Mouse (Mus musculus) thymus, postnatal 0 days (tissue): ENCODE measurements around the gene Fmo6. TPM values are rescaled to one million over a fixed set of nuclear protein-coding genes. Genes with fewer than 3 reads are reported as not detected.

ENCODE experiments used
- DNase-seq: peaks from one replicate; pipeline ENCODE4 v3.0.0-alpha.2; 2015; ENCODE audit warnings: low spot score
- polyA plus RNA-seq: library from polyadenylated mRNA; unstranded; fragments of >200 nt; fragmentation: Nextera tagmentation; extraction: Ambion mirVana; gene quantifications from 2 replicates; pipeline ENCODE4 v1.2.1, GENCODE M21; 2015

Gene Fmo6
- polyA plus RNA-seq, 1 experiment from 2014 or later: not detected

- DNase-seq: no peak
Observed at GRCm38 (mm10) chr1:162914932-162915556, 22.3 kb downstream of the Fmo6 start.

DNA sequence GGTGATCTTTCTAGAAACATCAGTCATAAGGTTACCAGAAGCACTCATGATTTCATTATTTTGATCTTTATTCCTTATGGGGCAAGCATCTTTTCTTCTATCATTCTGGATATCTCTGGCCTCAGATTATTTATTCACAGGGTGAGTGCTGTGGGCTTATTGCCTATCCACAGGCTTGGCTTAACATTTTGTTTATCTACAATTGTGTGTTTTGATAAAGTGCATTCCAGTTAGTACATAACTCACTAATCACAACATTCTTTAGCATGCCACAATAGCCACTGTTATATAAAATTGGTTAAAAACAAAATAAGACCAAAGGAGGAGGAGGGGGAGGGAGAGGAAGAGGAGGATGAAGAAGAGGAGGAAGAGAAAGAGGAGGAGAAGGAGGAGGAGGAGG is 25.2 kb downstream of the Fmo6 start:
- DNase-seq: no peak

DNA sequence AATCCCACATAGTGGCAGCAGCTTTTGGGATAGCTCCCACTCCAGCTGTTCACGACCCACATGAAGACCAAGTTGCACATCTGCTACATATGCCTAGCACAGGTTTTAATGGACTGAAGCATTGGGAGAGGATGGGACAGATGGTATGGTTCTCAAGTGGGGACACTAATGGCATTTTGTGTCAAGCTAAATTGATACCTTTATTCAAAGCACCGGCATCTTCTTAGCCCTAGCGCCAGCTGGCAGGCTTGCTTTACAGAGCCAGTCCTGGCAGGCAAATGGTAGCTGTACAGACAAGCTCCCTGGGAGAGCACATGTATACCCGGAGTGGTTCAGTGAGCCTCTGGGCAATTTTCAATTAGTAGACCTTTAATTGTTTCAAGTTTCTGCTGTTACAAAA is 35.4 kb downstream of the Fmo6 start:
- DNase-seq: no peak

GRCm38 (mm10) chr1:162897838-162898811 is 39.2 kb downstream of the Fmo6 start, which contains the start of gene Fmo2:
Gene Fmo2 (minus strand): TSS chr1:162898726.
- DNase-seq: no peak

- DNase-seq: peak; percentile 44
Observed at GRCm38 (mm10) chr1:162895900-162896299, 41.4 kb downstream of the Fmo6 start.

DNA sequence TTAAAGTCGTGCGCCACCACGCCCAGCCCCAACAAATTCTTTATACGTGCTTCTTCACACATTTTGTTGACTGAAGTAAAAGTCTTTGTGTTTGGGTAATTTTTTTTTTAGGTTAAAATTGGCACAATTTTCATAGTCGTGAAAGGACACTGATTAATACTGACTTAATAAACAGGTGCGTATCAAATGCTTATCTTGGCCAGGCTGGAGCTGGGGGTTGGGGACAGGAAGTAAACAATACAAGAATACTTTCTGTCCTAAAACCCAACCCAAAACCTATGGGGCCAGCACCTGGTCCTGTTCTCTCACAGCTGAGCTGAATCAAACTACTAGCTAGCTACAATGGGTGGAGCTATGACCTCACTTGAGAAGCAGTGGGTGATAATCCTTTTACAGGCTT is 44.3 kb downstream of the Fmo6 start:
- DNase-seq: no peak

- DNase-seq: no peak
Observed at GRCm38 (mm10) chr1:162891980-162892451, 45.3 kb downstream of the Fmo6 start.

GRCm38 (mm10) chr1:162888646-162889045 is 48.7 kb downstream of the Fmo6 start:
- no peak for DNase-seq

DNA sequence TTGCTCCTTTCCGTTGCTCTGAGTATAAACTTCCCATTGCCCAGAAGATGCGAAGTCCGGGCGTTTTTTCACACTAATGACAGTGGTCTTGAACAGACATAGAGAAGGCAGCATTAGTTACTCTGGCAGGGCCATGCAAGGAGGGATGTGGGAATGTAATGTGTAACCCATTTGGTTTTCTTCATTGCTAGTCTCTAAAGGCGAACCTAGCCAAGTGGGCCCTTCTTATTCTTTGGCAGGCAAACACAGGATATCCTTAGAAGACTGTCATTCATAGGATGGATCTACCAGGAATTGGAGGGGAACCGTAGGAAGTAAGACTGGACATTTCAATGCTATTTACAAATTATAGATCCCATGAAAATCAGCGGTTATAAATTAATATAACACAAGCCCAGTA is 49.7 kb downstream of the Fmo6 start:
- no peak for DNase-seq

GRCm38 (mm10) chr1:162886138-162886816 is 51.0 kb downstream of the Fmo6 start:
- no peak for DNase-seq

DNA sequence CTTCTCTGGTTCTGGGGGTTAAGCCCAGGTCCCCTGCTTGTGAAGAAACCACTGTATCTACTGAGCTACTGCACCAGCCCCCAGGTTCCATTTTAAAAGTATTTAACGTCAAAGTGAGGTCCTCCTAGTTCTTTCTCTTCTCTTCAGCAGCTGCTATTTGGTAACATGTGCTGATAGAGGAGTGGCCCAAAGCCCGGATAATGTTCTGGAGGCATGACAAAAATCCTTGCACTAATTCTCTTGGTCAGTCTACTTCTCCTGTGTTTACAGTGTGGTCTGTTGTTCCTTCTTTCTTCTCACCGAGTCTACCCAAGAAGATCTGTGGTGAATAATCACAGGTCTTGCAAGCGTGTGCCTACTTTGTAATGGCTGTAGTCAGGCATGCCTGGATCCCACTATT is 54.6 kb downstream of the Fmo6 start:
- DNase-seq: no peak

DNA sequence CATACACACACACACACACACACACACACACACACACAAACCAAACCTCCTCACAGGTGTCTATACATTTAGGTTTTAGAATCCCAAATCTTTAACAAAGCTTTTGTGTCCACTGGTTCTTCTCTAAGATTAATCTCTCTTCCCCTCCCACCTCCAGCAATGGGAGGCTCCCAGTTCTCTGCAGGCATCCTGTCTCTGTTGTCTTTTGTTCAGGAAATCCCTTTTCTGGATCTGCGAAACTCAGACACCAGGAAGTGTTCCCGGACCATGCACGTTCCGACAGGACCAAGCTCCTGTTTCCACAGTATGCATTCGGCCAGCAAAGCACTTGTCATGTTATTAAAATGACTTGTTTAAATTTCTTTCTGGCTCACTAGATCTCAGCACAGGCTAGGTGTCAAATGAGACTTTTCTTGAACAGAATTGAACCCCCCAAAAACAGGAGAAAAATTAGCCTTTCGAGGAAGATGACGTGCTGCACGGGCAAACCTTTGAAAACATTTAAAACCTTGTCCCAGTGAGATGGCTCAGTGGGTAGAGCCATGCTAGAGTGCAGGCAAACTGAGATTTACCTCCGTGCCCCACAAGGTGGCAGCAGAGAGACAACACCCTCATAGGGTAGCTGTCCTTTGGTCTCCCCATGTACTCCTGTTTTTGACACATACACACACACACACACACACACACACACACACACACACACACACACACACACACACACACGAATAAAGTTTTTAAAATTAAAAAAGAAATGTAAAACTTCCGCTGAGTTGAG is 57.5 kb downstream of the Fmo6 start:
- DNase-seq: peak; percentile 26

DNA sequence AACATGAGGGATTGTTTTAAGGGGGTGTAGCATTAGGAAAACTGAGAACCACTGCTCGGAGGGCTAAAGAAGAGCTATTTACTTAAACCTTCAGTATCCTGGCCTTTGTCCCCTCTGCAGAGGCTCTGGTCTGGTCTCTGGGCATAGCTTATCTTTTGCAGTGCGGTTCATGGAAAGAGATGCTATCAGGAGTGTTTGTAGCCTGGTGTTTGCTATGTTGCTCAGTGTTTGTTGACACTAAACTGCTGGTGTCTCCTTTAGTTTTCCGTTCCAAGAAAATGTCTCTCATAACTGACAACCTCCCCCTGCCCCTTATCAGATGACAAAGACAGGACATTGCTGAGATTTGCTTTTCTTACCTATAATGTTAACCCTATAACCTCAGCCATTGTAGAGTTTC is 62.2 kb downstream of the Fmo6 start:
- DNase-seq: no peak

DNA sequence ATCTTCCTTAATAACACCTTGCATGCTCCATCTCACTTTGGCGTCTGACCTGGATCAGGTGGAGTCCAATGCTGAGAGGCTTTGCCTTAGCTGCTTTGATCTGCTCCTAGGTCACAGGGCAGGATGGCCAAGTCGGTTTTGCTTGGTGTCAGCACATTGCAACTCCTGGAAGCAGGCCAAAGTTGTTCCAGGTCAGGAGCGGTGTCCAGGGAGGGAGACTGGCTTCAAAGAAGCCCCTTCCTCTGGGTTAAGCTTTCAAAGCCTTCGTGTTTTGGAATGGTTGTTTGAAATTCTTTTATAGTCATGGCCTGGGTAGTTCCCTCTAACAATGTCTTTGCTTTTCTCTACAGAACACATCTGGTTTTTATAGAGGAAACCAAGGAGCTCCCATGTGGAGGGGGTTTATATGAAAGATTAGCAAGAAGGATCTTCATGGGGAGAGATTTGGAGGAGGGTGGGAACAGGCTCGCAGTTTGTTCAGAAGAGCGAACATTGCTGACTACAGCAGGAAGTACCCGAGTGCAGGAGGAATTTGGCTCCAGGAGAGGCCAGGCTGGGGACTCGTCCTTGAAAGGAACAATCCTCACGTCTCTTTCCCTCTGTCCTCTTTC is 65.5 kb downstream of the Fmo6 start:
- DNase-seq: no peak

DNA sequence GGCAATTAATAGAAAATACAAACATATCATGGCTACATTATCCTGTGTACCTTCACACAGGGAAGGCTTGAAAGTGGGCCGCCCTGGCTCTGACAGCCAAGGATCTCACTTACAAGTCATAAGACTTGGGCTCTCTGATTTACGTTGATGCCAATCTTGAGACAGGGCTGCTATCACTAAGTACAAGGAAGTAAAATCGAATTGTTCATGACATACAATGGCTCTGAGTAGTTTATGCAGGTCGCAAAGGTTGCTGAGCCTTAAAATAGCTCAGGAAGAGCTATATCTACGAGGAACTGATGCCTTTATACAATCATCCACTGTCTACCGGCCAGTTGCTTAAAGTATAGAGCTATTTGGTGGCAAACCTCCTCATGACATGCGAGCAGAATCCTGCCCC is 66.3 kb downstream of the Fmo6 start:
- no peak for DNase-seq

DNA sequence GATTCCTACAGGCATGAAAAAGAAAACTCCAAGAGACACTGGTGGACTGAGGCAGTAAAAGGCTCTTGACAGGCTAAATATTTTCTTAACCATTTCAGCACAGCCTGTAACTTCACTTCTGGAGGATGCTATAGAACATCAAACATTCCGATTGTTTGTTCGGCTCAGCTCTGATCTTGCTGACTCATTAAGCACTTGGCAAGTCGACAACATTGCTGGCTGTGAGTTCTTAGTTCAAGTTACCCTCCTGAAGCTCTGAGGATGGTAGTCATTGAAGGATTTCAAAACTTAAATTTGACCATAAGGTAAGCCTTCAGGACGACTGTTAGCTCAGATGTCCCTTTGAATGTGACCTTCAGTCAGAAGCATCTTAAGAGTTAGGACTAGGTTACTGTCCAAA is 69.9 kb downstream of the Fmo6 start:
- no peak for DNase-seq
